Mouse (Mus musculus) embryonic fibroblast, embryonic 13.5 days (primary cell): Measurements from ENCODE around the gene Grn.

Experiments
- CTCF ChIP-seq: IDR thresholded peaks from 2 replicates; pipeline ENCODE4 v1.5.1; 2011; ENCODE audit warnings: mild to moderate bottlenecking, control low read depth, low read length, moderate library complexity, borderline replicate concordance; ENCODE audit not compliant: insufficient read depth
- POLR2A ChIP-seq: IDR thresholded peaks from 2 replicates; pipeline ENCODE4 v1.6.1; 2011; ENCODE audit warnings: low read depth, mild to moderate bottlenecking, control low read depth, low read length, moderate library complexity

- TF ChIP-seq POLR2A (no peak), CTCF (no peak)
Observed at GRCm38 (mm10) chr11:102449043-102450008, 19.2 kb downstream of the Grn start.
